Mouse (Mus musculus) E14TG2a.4 (cell line): ENCODE data around the gene Tent5c.

Experiments used
- CTCF ChIP-seq: conservative IDR thresholded peaks from 2 replicates; pipeline ENCODE4 v1.5.1; 2014; ENCODE audit warnings: low read length
- NANOG ChIP-seq: IDR thresholded peaks from 2 replicates; pipeline ENCODE4 v1.6.1; 2014; ENCODE audit warnings: borderline replicate concordance, low read length, mixed read lengths

DNA sequence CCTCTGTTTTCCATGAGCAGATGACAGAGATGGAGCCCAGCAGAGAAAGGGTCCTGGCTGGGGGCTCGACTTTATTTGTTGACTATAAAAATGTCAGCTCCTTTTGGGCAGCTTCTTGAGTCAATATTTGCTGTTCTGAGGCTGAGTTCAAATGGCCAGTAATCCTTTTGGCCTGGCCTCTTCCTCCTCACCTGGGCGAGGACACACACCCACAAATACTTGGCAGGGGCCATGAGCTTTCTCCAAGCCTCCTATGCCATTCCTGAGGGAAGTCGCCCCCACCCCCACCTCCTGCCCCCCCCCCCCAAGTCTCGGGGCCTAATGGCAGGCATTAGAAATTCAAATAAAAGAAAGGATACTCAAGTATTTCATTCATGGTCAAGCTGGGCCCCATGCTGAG, 46.8 kb upstream of the Tent5c start:
- TF ChIP-seq CTCF: no peak
- no peak for TF ChIP-seq NANOG
